Mouse (Mus musculus) left cerebral cortex, postnatal 4 days (tissue): Measurements from ENCODE around the gene Kpna1. TPM values are rescaled to one million over a fixed set of nuclear protein-coding genes. Genes with fewer than 3 reads are reported as not detected.
"Not testable (repeated sequence)": the region's sequence is repeated elsewhere in the genome, so short reads cannot be mapped to it uniquely, and the experiment has no call there.

Source experiments
- DNase-seq: peaks from one replicate; pipeline ENCODE4 v3.0.0-alpha.2; 2022
- intact Hi-C: fragments of 180-260 bp; cut with DNase I; formaldehyde crosslinking; loops from one replicate; pipeline ENCODE4 v1.15.1; 2025
- total RNA-seq, 2 experiments: library from RNA; stranded (reverse); gene quantifications; 2 replicates each; pipeline ENCODE4 v1.2.3; 2021

The Kpna1 gene
- total RNA-seq, 2 experiments from 2014 or later = 92.1 to 96.8 TPM

- intact Hi-C loops = no loop called here
- no peak for DNase-seq
Measured at GRCm38 (mm10) chr16:35984471-35984870, 5.9 kb downstream of the Kpna1 start.

- no peak for DNase-seq
- intact Hi-C loops = no loop called here
Measured at GRCm38 (mm10) chr16:35987930-35988329, 9.4 kb downstream of the Kpna1 start.

DNA sequence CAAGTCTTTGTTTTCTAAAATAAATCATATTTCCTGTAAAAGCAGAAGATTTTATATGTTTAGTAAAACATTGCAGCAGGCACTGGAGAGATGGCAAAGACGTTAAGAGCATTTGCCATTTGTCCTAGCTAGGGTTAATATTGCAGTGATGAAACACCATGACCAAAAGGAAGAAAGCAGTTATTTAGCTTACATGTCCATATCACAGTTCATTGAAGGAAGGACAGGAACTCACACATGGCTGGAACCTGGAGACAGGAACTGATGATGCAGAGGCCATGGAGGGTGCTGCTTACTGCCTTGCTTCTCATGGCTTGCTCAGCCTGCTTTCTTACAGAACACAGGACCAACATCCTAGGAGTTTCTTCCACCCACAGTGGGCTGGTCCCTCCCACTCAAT lies 13.8 kb downstream of the Kpna1 start:
- intact Hi-C loops = no loop called here
- DNase-seq = no peak

DNA sequence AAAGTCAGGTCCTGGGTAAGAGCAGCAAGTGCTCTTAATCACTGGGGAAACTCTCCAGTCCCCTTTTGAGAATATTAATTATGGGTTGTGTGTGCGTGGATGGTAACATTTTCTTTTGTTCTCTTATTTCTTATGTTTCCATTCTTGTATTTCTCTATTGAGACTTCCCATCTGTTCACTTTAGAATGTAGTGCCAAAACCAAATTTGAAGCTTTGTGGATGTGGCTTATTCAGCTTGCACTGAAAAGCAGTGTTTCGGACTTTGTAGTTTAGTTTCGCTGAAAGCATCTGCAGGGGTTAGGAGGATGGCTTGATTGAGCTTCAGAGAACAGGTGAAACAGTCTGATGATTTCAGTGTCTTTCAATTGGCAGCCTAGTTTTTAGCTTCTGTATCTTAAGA lies 14.8 kb downstream of the Kpna1 start:
- intact Hi-C loops = no loop called here
- no peak for DNase-seq

DNA sequence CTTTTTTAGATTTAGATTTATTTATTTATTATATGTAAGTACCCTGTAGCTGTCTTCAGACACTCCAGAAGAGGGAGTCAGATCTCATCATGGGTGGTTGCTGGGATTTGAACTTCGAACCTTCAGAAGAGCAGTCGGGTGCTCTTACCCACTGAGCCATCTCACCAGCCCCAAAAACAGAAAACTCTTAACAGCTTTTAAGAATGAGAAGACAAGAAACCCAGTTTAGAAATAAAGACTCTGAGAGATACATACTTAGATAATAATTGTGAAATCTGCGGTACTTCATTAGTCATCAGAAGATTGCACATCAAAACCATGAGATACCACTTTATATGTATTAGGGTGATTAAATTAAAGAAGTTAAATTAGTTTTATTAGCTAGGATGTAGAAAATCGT lies 20.3 kb downstream of the Kpna1 start:
- intact Hi-C loops, DNase-seq: not testable (repeated sequence)

GRCm38 (mm10) chr16:36008396-36008795 lies 29.8 kb downstream of the Kpna1 start:
- intact Hi-C loops = no loop called here
- DNase-seq = no peak

DNA sequence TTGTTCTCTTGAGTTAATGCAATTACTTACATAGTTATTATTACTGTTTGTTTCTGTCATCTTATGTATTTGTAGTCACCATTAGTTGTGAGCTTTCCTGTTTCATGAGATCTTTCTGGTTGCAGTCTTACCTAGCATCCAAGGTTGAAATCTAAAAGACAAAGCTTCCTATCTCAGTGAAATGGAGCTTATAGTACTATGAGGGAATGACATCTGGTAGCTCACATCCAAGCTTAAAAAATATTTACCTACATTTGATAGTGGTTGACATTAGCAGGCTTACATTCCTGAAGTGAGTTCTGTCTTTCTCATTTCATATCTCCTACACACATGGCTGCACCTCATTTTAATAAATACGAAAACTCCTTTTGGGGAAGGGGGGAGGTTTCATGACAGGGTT lies 37.8 kb downstream of the Kpna1 start:
- intact Hi-C loops = loop anchor here (10.0 kb wide), 1 partner anchor 838 kb away; no protein-coding TSS in a partner anchor
- no peak for DNase-seq

- DNase-seq, intact Hi-C loops: not testable (repeated sequence)
Measured at GRCm38 (mm10) chr16:36028120-36028519, 49.6 kb downstream of the Kpna1 start.

GRCm38 (mm10) chr16:36040640-36041624 lies 62.4 kb downstream of the Kpna1 start, which contains the start of gene Wdr5b:
TSS of gene Wdr5b (plus strand) at chr16:36041190.
- intact Hi-C loops = no loop called here
- DNase-seq = peak; percentile 91

GRCm38 (mm10) chr16:36041625-36042020 lies 63.1 kb downstream of the Kpna1 start:
- intact Hi-C loops = no loop called here

GRCm38 (mm10) chr16:36043073-36043472 lies 64.5 kb downstream of the Kpna1 start:
- intact Hi-C loops = no loop called here
- no peak for DNase-seq

More at GRCm38 (mm10) chr16:36041625-36042020, 63.1 kb downstream of the Kpna1 start:
- no peak for DNase-seq

DNA sequence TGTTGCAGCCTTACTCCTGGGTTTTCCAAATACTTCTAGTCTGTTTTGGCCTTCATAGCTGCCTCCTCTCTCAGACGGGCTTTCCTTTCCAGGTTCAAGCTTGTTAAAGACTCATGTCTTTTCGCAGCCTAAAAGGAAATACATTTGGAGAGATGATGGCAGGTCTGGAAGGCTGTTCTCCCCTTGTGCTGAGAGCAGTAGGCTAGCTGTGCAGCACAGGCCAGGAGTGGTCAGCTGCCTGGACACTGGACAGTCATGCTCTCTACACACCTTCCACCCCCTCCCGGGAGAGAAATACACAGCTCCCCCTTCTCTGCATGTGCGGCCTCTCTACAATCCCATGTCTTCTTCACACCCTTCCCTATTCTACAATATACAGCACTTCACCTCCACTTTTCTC lies 65.4 kb downstream of the Kpna1 start:
- intact Hi-C loops = no loop called here
- no peak for DNase-seq

GRCm38 (mm10) chr16:36047538-36047937 lies 69.0 kb downstream of the Kpna1 start:
- intact Hi-C loops = no loop called here
- DNase-seq = no peak

GRCm38 (mm10) chr16:36051491-36051890 lies 72.9 kb downstream of the Kpna1 start:
- intact Hi-C loops = no loop called here
- no peak for DNase-seq

DNA sequence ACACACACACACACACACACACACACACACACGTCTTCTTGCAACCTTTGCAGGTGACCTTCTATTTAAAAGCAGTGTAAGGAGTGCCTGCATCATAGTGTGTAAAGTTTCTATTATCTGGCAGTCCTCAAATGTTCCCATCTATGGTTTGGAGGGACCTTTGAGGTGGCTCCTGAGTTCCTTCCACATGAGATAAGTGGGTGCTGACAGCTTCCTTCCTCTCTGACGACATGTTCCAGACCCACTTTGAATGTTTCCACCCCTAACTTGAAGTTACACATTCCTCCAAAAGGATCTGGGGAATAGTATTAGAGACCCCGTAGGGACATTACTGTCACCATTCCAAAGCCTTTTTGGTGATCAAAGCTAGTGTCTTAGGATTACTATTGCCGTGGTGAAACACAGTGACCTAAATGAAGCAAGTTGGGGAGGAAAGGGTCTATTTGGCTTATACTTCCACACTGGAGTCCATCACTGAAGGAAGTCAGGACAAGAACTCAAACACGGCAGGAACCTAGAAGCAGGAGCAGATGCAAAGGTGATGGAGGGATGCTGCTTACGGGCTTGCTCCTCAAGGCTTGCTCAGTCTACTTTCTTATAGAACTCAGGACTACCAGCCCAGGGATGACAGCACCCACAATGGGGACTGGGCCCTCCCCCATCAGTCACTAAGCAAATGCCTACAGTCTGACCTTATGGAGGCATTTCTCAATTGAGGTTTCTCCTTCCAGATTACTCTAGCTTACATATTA lies 75.2 kb downstream of the Kpna1 start:
- intact Hi-C loops = no loop called here
- DNase-seq = no peak

GRCm38 (mm10) chr16:36054920-36055319 lies 76.4 kb downstream of the Kpna1 start:
- DNase-seq = no peak
- intact Hi-C loops = no loop called here

DNA sequence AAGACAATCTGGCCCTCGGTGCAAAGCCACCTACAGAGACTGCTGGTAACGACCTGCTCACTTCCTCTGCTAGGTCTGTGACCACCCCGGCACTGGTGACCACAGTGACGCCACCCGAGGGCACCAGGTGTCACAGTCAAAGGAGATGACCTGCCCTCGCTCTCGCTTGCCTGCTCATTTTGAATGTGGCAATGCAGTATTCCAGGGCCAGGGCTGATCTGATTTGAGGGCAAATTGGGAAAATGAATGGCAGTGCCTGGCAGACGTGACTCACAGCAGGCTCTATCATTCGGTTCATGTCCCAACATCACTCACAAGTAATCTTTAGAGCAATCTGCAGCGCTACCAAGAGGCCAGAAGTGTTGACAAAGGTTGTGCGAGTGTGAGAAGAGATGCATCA lies 77.9 kb downstream of the Kpna1 start:
- intact Hi-C loops = no loop called here
- DNase-seq = no peak

DNA sequence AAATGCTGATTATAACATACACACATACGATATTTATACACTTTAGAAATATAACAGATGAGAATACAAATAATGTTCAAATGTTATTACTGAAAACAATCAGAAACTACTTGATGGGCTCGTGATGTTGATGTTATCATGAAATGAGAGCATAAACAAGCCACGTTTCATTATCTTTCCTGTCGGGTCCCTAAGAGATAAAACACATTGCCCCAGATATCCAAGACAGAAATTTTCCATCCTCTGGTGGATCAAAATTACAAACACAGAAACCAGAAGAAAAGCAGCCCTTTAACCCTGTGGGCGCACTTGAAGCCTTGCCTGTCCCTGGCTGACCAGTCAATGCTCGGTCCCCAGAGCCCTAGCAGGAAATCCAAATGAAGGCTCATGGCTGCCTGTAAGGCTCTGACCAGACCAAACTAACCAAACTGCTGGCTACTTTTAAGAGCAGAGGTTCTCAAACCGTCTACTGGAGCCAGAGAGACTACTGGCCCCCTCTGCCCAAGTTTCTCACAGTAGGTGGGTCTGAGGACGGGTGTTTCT lies 79.5 kb downstream of the Kpna1 start:
- intact Hi-C loops = no loop called here
- DNase-seq = no peak

GRCm38 (mm10) chr16:36062534-36062933 lies 84.0 kb downstream of the Kpna1 start:
- intact Hi-C loops, DNase-seq: not testable (repeated sequence)

- DNase-seq = peak; percentile 42
- intact Hi-C loops = no loop called here
Measured at GRCm38 (mm10) chr16:36063315-36063714, 84.8 kb downstream of the Kpna1 start.

- intact Hi-C loops = no loop called here
- no peak for DNase-seq
Measured at GRCm38 (mm10) chr16:36064904-36065303, 86.4 kb downstream of the Kpna1 start.
